22 mouse cellular contexts compared by ENCODE assay signal in the genomic region with DNA sequence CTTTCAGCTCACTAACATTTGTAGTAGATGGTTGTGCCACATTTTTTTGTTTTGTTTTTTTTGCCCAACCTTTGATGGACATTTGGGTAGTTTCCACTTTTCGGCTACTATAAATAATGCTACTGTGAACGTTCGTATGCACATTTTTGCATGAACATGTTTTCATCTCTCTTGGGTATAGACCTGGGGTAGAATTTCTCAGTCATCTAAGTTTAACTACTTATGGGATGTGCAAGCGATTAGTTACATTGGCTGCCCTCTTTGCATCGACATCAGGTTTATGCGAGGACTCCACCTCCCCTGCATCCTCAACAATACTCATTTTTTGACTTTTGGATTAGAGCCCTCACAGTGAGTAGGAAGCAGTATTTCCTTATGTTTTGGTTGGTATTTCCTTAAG.
"Had no signal": no experiment of that assay in that cellular context is flagged by ENCODE, and none has a peak within 500 bp of the region (broad histone marks: within the 10 kb centered on the region; RNA-seq: fewer than 3 reads in every experiment).

No protein-coding gene starts in this region.

- H3K9ac ChIP-seq: kidney, embryonic 15.5 days; limb, embryonic 13.5 days; liver, embryonic 12.5 days; liver, embryonic 15.5 days; lung, embryonic 15.5 days had no signal

- ATAC-seq: liver, embryonic 12.5 days had no signal

- DNase-seq: kidney, adult 11 months; kidney, adult 8-10 months; kidney, postnatal 10 days; kidney, postnatal 36 days; liver; lung, adult 18-20 months; lung, postnatal 10 days; lung, postnatal 36 days; midbrain, embryonic 14.5 days; right cerebral cortex, adult 18-20 months; right cerebral cortex, postnatal 14 days; right cerebral cortex, postnatal 4 days; spleen, adult 18-20 months; thymus, adult 18-20 months; thymus, postnatal 36 days had no signal

- H3K4me3 ChIP-seq: kidney, embryonic 15.5 days; limb, embryonic 10.5 days; limb, embryonic 13.5 days; liver, embryonic 12.5 days; liver, embryonic 15.5 days; lung, embryonic 15.5 days had no signal

- H3K9me3 ChIP-seq: kidney, embryonic 15.5 days; limb, embryonic 10.5 days; limb, embryonic 13.5 days; liver, embryonic 12.5 days; liver, embryonic 15.5 days; lung, embryonic 15.5 days had no signal

- H3K4me2 ChIP-seq: kidney, embryonic 15.5 days; limb, embryonic 13.5 days; liver, embryonic 12.5 days; liver, embryonic 15.5 days; lung, embryonic 15.5 days; midbrain, embryonic 11.5 days had no signal

- H3K36me3 ChIP-seq: kidney, embryonic 15.5 days; limb, embryonic 10.5 days; limb, embryonic 13.5 days; liver, embryonic 12.5 days; liver, embryonic 15.5 days; lung, embryonic 15.5 days had no signal

- H3K27ac ChIP-seq: kidney, embryonic 15.5 days; limb, embryonic 10.5 days; limb, embryonic 13.5 days; liver, embryonic 12.5 days; liver, embryonic 15.5 days; lung, embryonic 15.5 days had no signal

- H3K27me3 ChIP-seq: kidney, embryonic 15.5 days; limb, embryonic 13.5 days; lung, embryonic 15.5 days had no signal
